Mouse (Mus musculus) CH12F3 (cell line): ENCODE results near the gene Commd9.

ENCODE experiments used
- in situ Hi-C: fragments of 300-500 bp; cut with MboI; formaldehyde crosslinking; loops from 2 replicates; pipeline ENCODE4 v1.14.3; 2020; ENCODE audit warnings: low sequenced_read_pairs

Gene Commd9

DNA sequence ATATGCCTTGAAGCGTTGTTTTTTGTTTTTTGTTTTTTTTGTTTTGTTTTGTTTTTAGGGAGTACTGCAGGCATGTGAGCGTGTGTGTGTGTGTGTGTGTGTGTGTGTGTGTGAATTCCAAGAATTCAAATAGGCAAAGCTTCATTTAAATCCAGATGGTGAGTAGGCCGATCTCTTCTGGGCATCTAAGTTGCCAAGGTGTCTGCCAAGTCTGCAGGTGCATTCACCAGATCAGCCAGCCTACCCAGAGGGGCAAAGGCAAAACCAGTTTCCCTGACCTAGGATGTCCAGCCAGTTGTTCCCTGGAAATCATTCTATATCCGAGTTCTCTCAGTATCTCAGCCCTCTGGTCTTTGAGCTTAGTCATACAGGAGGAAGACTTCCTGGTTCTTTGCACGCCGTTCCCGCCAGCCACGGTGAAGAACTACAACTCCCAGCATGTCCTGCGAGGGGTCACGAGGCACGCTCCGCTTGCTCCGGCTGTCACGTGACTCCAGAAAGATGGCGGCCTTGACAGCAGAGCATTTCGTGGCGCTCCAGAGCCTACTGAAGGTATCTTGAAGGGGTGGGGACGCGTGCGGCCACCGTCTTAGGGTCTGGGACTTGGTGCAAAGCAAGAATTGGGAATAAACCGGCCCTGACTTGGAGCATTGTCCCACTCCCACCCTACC, at the start of gene Commd9:
Gene Commd9 (plus strand): TSS at position 480 of the 671 bp plus-strand sequence.
- in situ Hi-C loops, result no loop called here

DNA sequence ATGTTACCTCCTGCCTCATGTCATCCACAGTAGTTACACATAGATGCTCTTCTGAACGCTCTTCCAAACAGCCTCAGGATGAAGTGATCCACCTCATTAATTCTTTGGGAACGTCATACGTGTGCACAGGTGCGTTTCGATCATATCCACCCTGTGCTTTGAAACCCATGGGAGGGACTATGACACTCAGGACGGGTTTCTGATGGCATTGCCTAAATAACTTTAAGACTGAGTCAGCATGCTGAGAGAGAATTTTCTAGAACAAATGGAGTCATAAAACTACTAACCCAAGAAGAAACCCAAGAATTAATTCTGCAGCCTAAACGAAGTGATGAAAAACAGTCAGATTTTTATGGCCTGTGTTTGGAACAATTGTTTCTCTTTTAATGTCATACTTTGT, 43.3 kb upstream of the Commd9 start:
- in situ Hi-C loops, result no loop called here

DNA sequence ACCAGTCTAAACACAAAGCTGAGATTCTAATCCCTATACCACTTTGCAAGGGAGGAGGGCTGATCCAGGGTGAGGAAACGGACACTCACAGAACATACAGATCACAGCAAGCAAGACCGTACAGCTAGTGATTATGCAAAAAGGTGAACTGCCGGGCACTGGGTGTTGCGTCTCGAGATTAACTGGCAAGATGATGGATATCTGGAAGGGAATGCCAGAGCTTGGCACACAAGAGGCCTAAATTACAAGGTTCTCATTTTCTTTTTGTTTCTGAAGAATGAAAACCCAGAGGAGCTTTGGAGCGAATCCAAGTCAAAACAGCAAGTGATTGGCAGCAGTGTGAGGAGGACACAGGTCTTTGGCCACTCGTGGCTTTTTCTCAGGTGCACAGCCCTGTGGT, 31.3 kb upstream of the Commd9 start:
- in situ Hi-C loops, result no loop called here

DNA sequence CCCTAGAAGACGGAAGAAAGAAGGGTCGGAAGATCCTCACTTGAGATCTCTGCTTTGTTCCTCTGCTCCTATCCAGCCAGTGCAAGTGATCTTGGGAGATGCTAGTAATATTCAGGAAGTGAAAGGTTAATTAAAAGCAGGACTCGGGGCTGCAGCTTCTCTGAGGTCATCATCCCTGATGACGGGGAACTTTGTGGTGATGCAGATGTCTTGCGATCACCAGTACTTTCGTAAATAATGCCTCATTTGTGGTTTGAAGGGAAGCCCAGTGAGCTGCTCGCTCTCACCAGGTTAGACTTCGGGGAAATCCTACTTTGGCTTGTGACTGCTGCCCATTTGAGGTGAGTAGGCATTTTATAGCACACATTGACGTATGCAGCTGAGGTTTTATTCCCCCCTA, 29.9 kb upstream of the Commd9 start:
- in situ Hi-C loops, result no loop called here

DNA sequence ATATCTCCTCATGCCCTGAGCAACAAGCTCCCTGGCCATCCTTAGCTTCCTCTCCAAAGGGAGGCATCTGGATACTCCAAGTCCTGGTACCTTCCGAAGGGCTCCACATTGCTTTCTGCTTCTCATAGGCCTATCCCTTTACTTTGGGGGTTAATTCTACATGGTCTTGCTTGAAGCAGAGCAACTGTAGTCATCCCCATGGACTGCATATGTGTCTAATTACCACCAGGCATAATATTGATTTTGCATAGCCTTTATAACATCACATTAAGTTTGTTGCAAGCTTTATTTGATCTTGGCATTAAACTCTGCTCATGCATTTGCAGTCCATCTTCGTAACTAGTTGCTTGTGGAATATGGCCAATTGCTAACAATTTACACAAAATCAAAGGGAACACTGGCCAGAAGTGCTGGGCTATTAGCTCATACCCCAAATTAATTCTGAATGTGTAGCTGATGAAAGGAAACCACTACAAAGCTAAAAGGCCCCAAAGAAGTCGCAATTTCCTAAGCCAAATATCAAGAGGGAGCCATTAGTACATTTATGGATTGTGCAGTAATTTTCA, 25.0 kb upstream of the Commd9 start:
- in situ Hi-C loops, result no loop called here

DNA sequence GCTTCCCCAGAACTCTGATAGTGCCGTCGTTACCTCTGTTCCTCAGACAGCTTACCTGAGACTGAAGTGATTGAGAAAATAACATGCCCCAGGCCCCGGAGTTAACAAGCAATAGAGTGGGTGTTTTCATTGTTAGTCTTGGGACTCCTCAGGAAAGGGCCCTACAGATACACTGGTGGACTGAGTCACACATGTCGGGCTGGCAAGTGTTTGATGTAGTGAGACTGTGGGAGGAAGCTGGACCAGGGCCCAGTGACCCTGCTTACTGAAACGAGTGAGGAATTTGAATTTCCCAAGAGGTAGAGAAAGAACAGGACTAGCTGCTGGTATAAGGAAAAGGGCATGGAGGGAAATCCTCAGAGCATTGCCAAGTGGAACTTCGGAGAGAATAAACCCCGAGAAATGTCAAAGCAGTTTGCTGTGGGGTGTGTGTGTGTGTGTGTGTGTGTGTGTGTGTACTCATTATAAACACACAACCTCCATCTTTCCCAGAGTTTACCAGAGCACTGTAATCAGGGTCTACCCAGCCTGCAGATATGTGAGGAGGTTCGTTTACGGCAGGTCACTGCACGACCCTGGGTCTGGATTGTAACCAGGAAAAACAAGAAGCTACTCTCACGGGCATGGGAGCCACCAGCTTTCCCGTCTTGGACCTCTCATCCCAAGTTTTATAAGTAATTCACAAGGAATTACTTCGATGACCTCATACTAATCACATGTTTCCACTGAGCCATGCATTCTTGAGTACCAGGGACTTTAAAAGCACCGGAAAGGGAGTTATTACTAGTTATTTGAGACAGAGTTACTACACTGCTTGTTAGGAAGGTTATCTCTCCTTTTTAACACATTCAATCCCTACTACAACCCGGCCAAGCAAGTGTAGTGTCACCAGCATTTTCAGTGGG, 23.6 kb upstream of the Commd9 start:
- in situ Hi-C loops, result no loop called here

DNA sequence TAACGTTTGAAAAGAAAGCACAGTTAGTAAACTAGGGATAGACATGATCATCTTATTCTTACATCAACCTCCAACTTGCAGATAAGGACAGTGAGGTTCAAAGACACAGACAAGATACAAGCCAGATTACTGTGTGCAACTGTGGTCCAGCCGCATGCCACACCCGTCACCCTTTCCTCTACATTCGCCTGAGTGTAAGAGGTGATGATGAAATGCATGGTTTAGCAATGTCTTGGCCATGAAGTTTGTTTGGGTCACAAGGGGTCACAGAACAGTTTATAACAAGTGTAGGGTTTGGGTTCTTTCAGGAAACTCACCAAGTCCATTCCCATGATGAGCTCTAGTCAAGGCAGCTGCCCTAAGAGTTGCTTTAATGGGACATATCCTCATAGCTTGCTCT, 17.4 kb upstream of the Commd9 start:
- in situ Hi-C loops, result no loop called here

DNA sequence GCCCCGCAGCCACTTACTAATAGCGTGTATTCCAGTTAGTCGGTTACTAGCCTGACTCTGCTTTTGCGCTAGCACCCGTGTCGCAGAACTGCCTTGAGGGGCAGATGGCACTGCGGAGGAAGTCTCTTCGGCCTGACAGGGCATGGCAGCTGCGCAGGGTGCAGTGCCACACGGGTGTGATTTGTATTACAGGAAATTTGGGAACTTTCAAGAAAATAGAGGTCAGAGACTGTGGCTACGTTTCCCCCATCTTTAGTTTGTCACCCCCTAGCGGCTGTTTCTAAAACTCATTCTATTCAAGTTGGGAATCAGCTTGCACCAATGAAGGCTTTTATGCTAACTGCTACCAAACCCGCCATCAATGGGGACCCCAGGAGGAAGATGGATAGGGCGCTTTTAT, 14.9 kb upstream of the Commd9 start:
- in situ Hi-C loops, result loop anchor here (10.0 kb wide), 1 partner anchor 176 kb away; no protein-coding TSS in a partner anchor

DNA sequence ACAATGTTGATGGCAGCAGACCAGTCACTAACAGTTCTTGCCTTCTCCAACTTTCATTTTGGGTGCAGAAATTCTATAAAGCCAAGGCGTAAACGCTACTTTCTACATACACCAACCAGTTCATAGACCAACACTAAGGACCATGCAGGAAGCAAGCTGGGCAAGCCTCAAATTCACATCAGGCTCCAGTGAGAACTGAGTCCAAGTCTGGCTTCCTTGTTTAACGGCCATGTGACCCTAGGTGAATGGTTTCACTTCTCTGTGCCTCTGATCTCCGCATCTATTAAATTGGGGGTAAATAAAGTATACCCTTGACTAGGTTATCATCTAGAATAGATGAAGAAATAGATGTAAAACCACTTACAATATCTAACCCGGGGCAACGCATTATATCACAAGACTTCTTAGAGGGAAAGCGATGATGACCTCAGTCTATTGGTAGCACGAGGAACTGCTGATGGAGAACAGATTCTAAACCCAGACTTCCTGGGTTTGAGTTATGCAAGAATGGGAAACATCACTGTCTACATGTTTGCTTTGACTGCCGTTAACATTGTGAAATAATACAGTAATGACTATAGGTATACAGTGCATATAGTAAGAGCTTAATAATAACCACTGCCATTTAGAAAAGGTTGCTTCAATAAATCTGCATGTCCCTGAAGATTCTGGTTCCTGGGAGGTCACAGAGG, 4.4 kb upstream of the Commd9 start:
- in situ Hi-C loops, result no loop called here

DNA sequence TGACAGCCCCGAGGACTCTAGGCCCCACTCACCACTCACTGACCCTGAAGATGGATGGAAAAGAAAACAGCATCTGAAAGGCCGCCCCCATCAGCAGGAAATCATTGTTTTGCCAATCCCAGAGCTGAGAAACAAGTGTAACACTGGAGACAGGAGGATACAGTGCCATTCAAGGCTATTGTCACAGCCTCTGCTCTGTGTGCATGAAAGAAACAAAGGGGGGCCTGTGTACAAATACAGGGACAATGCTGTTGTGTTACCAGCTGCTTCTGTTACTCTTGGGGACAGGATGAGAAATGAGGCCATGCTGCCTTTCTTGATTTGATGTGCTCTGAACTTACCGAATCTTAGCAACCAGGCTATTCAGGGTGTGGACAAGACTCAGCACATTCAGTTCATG, 3.0 kb upstream of the Commd9 start, which contains the start of gene Prr5l:
Gene Prr5l (minus strand): TSS at position 30 of the 400 bp plus-strand sequence.
- in situ Hi-C loops, result no loop called here

DNA sequence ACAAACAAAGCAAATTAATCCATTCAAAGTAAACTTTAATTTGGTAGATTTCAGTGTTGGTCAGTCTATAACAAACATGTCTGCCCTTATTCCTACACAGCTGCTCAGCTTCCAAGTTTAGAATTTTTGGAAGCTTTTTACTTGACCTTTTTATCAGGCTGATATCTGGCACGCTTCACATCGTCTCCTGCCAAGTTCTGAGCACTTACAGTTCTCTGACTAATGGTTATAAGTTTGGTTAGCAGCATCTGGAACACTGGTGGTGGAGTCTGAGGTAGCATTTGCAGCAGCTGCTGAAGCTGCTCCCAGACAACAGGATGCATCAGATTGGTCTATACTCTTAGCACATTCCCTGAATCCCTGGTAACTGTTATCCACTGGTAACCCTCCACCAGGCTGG, 1.8 kb upstream of the Commd9 start:
- in situ Hi-C loops, result no loop called here

DNA sequence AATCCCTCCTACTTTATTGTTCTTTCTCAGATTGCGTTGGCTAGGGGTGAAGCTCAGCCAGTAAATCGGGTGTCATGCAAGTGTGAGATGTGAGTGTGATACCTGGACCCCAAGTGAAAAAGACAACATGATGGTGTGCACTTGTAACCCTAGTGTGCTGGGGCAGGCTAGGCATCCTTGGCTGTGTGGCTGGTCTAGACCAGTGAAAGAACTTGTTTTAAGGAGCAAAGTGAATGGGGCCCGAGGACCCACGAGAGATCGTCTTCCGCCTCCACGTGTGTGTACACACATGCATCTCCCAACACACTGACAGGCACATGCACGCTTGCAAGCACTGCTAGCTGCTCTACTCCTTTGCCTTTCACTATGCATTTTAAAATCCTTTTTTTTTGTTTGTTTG, 2.8 kb downstream of the Commd9 start:
- in situ Hi-C loops, result no loop called here

DNA sequence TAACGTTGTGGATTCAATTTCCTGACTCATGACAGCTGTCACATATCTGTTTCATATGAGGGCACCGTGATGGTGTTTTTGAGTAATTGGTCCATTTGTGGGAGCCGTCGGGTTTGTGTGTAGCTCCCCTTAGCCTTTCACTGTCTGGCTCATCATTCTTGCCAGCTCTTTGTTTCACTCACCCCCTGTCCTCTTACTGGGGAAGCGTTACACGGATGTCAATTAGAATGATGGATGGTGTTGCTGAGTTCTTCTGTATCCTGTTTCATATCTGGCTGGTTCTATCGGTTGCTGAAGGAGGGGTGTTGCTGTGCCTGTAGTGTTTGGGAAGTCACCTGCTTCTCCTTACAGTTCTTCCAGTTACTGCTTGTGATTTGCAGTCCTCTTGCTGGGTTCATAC, 5.1 kb downstream of the Commd9 start:
- in situ Hi-C loops, result no loop called here

DNA sequence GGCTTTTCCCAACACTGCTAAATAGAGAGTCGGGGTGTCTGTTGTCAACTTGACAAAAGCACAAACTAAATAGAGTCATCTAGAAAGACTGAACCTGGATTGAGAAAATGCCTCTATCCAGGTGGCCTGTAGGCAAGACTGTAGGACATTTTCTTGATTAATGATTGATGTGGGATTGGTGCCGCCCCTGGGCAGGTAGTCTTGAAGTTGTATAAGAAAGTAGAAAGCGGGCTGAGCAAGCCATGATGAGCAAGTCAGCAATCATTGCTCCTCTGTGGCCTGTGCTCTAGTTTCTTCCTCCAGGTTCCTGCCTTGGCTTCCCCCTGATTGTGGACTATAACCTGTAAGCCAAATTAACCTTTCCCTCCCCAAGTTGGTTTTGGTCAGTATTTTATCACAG, 8.1 kb downstream of the Commd9 start:
- in situ Hi-C loops, result no loop called here

DNA sequence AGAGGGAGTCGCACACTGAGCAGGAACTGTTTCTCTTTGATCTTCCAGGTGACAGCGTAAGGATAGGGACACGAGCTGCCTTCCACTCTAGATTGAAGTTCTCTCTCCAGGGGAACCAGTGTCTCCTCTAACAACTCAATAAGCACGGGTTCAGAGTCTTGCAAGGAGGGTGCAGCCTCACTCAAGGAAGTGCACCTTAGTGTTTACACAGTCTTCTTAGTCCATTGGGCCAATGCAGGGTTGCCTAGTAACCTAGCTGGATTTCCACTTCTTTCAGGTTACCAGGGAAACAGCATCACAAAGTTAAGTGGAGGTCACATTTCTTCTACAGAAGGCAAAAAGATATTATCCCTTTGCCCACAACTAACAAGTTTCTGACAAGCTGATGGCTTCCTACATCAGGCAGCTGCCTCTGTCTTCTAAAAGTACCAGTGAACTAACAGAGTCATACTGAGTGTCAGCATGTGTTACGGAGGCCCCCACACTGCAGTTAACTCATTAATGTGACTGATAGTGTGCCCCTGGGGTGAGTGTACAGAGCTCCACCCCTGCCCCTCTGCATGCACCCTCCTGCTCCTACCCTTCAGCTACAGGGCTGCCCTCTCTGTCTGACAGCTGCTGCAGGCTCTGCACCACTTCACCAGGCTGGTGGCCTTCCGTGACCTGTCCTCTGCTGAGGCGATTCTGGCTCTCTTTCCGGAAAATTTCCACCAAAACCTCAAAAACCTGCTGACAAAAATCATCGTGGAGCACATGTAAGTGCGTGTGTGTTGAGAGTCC, 10.6 kb downstream of the Commd9 start:
- in situ Hi-C loops, result no loop called here

DNA sequence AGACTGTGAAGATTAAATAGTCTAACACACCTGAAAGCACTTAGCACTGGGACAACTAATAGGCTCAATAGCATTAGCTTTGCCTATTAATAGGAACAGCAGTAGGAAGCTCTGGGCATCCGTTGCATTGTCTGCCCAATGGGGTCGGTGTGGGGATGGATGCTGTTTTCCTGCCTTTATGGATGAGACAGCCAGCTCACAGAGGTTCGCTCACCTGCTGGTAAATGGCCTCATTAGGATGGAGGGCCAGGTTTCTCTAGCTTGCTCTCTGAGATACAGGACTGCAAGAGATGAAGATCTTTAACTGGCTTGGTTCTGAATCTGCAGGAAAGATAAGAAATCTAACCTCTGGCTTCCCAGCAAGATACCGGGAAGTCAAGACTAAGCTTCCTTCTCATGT, 16.1 kb downstream of the Commd9 start:
- in situ Hi-C loops, result no loop called here

DNA sequence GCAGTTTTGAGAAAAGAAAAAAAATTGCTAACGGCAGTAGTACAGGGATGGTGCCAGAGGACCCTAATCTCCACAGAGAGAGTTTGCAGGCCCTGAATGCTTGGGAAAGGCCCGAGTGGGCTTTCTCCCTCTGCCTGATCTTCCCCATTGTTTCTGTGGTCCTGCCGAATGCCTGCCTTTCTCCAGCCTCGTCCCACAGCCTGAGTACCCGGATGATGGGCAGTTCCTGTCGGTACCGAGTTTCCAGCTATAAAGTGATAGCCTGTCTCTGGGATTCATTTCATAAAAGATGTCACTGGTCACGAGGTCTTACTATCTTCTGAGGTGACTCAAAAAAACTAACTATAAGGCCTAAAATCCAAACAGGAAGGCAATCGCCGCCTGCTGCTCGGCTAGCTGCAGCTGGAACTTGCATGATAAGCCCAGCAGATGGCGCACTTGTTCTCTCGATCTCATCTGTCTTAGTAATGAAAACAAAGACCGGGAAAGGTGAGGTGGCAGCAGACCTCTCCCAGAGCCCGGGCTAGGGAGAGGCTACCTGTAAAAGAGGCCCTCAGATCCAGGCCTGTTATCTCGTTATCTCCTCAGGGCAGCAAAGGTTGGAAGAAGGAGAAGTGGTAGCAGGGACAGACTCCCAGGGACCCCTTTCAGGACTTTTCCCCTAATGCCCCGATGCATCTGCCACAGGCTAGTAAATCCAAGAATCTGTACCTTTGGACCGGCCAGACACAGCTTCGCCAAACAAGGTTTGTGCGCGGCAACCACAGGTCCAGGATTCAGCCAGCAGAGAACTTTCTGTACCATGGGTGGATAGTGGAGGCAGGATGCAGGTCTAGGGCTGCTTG, 19.7 kb downstream of the Commd9 start:
- in situ Hi-C loops, result no loop called here

DNA sequence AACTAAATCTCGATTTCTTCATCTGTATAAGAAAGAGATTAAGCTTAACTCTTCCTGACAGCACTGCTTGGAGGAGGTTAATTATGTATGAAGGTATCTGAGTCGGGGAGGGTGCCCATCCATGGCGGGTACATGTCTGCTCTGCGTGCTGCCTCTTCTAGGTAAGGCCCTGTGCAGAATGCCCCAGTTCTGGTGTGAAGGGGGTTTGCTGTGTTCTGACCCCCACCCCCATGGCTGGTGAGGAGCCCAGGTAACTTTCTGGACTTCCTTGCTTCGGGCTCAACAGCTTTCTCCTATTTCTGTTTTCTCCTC, 20.3 kb downstream of the Commd9 start:
- in situ Hi-C loops, result no loop called here

DNA sequence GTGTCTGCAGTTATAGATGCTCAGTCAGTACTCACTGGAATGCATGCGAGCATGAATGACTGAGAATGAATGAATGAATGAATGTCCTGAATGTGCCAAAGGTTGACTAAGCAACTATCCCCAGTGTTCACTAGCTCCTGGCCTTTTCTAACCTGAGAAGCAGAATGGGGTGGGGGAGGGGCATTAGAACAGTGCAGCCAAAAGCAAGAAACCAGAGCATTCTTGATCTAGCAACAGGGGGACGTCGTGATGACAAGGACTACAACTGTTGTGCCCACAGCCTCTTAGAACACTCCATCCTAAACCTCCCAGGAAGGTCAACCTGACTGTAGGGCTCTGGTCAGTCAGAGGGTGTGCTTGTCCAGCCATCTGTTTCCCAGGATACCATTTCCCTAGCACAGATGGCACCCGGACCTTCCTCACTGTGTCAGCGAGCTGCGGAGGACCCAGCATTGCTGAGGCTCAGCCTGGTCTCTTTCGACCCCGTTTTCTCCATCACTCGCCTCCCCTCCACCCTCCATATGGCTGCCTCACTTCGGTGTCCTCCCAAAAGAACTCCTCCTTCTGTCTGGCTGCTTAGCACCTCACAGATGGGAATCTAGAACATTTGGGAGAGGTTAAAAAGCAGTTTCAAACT, 21.5 kb downstream of the Commd9 start:
- in situ Hi-C loops, result no loop called here
